Mouse (Mus musculus) adrenal gland, adult 10 weeks (tissue): Measurements from ENCODE around the gene Evi5. TPM values are rescaled to one million over a fixed set of nuclear protein-coding genes. Genes with fewer than 3 reads are reported as not detected.

ENCODE experiments used
- polyA plus RNA-seq: library from polyadenylated mRNA; stranded (reverse); fragments of 350-450 nt; fragmentation: Illumina TruSeq; extraction: RNeasy Lipid Tissue Mini Kit (QIAGEN cat#74804); gene quantifications from one replicate; pipeline ENCODE4 v1.2.3, GENCODE M21; 2014; ENCODE audit warnings: low read depth, low replicate concordance

The Evi5 gene
- polyA plus RNA-seq: 168 TPM

GRCm38 (mm10) chr5:107874561-107875260, at the start of gene Evi5:
Evi5 (minus strand) TSS chr5:107875107.

GRCm38 (mm10) chr5:107900206-107901013, 25.5 kb upstream of the Evi5 start, which contains the start of gene Rpl5:
Rpl5 (plus strand) TSS chr5:107900502.

GRCm38 (mm10) chr5:107829998-107830560, 44.8 kb downstream of the Evi5 start, which contains the start of gene Ube2d2b:
Ube2d2b (plus strand) TSS chr5:107830099.

GRCm38 (mm10) chr5:107725435-107726261, 149.3 kb downstream of the Evi5 start, which contains the start of gene Gfi1:
Gfi1 (minus strand) TSS chr5:107726036.

Other genes with a start within 250 kb of the Evi5 start
- not detected for gene Gfi1, start 149.1 kb downstream of the Evi5 start, polyA plus RNA-seq
- gene Ube2d2b, start 45.0 kb downstream of the Evi5 start, polyA plus RNA-seq: not detected
- gene Rpl5, start 25.4 kb upstream of the Evi5 start, polyA plus RNA-seq: 499 TPM
- 24.6 TPM for gene Fam69a, start 112.0 kb upstream of the Evi5 start, polyA plus RNA-seq
- gene Mtf2, start 190.6 kb upstream of the Evi5 start, polyA plus RNA-seq: 53.7 TPM